Mouse (Mus musculus) activated CD4-positive, CD25-positive, alpha-beta regulatory T cell, adult 4 months (primary cell): Measurements from ENCODE around the gene Pcsk4. TPM values are rescaled to one million over a fixed set of nuclear protein-coding genes. Genes with fewer than 3 reads are reported as not detected.

ENCODE experiments used
- ATAC-seq: one replicate; pipeline ENCODE4 v1.8.0; 2017
- polyA plus RNA-seq, 2 experiments: library from polyadenylated mRNA; unstranded; fragments of 100-300 nt; shearing (Covaris generic); gene quantifications; one replicate each; pipeline ENCODE4 v1.2.1; 2017

Pcsk4 gene
- polyA plus RNA-seq, 2 experiments from 2014 or later, result 6.7 to 11.9 TPM

DNA sequence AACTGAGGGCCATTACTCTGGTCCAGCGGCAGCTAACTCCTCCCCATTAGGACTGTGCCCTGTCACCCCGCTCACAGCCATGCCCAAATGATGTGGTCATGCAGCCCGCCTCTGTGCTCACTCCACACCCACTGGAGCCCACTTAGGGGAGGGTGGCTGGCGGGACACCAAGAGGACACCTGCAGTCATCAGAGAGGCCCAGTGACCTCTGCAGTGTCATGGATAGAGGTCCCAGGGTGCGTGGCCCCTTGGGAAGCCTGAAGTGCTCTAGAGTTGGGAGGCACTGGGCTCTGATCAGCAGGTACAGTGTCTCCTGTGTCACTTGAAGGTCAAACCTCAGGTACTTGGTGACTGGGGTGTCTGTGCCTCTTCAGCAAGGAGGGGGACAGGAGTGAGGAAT lies 32.5 kb downstream of the Pcsk4 start:
- no peak for ATAC-seq

DNA sequence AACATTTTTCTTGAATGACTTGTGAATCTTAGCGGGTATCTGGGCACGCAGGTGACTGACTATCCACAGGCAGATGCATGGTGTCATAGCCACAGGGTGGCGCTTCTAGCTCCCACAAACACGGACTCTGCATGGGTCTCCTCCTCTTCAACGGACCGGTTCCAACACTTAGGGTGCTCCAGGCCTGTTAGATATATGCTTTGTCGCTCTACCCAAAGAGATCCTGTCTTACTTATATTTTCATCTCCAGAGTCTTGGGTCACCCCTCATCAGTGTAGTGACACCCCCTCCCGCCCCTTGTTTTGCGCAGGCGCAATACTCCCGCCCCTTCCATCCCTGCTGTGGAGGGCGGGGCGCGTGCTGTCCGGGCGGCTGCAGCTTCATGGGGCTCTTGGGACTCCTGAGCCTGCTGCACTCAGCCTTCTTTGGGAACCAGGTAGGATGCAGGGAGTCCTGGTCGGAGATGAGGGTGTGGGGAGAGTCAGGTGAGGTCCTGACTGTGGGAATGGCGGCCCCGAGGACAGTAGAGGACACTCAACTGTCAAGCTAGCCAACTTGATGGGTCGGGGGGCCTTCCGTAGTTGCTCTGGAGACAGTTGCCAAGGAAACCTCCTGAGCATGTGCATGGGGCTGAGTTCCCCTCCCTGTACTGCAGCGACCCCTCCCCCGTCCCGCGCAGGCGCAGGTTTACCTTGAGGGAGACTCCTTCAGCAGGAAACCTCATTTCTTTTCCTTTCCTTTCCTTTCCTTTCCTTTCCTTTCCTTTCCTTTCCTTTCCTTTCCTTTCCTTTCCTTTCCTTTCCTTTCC lies 33.5 kb downstream of the Pcsk4 start, which contains the start of gene Apc2:
Gene Apc2 (plus strand): TSS at position 360 of the 808 bp plus-strand sequence.
- ATAC-seq, result peak; percentile 40

DNA sequence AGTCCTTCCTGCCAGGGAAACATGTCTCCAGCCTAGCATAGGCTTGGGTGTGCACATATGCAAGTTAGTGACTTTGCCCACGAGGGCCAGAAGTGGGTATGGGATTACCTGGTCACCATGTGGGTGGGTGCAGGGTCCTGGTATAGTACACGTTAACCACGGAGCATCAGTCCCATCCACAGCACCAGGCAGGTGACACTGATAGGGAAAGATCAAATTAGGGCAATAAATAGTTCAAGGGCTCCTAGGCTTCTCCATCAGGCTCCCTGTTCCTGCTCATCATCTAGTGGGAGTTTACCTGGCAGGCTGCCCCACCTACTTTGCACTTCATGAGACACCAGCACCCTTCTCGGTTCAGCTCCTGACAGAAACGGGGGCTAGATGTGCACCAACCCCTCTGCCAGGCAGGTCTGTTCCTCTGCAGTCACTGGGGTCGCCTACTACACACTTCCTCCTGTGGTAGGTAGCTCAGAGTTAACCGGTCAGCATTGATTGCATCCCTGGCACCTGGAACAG lies 34.5 kb downstream of the Pcsk4 start:
- ATAC-seq, result no peak

DNA sequence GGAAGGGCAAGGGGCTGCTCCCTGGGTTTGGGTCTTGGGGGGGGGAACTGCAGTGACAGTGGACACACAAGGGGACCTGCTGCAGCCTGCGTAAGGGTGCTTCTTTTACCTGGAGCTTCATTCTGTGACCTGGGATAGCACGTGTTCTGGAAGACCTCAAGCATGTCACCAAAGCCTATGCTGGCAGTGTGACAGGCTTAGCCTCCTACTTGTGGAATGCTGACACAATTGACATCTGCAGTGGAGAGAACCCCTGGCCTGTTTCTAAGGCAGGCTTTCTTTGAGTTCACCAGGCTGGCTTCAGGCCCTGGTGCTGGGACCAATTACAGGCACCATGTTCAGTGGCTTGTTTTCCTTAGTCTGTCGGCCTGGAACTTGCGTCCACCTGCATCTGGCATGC lies 35.0 kb downstream of the Pcsk4 start:
- ATAC-seq, result no peak

DNA sequence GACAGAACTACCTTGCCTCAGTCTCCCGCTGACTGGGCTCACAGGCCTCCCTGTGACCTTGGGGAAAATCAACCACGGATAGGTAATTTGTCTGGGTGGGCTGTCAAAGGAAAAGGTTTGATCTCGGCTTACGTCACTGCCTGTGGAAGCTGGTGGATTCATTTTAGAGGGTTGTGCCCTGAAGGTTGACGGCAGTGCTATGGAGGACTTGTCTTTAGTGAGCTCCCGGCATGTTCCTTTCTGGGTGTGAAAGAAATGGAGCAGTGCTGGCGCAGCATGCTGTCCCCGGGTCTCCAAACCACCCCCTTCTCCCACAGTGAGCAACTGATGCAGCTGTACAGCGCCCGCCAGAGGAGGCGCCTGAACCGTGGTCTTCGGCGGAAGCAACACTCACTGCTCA lies 36.0 kb downstream of the Pcsk4 start:
- no peak for ATAC-seq

DNA sequence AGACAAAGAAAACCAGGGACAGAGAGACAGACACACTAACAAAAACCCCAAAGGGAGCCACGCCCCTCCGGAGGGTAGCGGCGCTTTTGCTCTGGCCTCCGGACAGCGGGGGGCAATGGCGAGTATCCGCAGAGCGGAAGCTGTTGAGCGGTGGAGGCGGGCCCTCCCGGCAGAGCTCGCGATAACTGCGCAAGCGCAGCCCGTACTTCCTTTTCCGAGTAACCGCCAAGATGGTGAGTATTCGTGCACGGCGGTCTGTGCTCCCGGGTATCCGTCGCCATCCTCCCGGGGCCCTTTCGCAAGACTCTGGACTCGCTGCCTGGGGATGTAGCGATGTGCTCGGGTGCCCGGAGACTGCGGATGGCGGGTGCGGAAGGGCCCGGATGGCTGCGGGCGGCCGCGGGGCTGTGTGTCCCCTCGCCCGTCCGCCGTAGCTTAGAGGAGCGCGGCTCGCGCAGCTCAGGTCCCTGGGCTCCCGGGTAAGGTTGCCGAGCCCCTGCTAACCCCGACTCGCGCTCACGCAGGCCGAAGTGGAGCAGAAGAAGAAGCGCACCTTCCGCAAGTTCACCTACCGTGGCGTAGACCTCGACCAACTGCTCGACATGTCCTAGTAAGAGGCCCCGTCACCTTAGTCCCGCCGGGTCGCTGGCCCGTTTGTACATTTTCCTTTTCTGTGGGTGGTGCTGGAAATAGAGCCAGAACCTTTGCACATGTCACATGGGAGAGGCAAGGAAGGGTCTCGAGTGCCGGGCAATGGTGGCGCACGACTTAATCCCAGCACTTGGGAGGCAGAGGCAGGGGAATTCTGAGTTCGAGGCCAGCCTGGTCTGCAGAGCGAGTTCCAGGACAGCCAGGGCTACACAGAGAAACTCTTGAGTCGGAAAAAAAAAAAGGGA lies 36.8 kb downstream of the Pcsk4 start, which contains the start of gene Rps15:
Gene Rps15 (plus strand): TSS at position 203 of the 896 bp plus-strand sequence.
- peak; percentile 85 for ATAC-seq

DNA sequence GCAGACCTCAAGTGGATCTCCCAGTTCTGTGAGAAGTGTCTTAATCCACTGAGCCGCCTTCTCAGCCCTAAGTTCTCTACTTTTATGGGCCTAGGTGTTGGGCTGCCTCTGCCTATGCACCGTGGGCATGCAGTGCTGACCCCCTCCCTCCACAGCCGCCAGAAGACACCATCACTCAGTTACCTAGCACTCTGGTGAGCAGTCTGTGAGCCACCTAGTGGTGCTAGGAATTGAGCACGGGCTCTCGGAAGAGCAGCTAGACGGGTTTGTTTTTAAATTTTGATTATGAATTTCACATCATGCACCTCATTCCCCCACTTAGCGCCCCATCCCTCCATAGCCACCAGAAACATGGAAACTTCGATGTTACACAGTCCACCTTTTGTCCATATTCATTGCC lies 40.6 kb downstream of the Pcsk4 start:
- no peak for ATAC-seq

DNA sequence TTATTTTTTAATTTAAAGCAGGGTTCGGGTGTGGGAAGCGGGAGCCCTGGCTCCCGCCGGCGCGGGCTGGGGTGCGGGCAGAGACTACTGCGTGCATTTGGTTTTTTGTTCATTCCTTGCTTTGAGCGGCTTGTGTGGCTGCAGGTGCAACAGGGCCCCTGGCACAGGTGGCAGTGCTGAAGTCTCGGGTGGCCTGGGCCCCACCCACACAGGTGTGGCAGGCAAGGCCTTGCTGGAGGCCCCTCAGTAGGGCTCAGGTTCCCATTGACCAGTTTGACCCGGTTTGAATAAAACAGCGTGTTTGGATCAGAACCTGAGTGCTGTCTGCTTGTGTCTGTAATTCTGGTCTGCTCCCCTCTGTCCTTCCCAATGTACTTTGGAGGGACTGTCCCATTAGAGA lies 41.2 kb downstream of the Pcsk4 start:
- ATAC-seq, result no peak

DNA sequence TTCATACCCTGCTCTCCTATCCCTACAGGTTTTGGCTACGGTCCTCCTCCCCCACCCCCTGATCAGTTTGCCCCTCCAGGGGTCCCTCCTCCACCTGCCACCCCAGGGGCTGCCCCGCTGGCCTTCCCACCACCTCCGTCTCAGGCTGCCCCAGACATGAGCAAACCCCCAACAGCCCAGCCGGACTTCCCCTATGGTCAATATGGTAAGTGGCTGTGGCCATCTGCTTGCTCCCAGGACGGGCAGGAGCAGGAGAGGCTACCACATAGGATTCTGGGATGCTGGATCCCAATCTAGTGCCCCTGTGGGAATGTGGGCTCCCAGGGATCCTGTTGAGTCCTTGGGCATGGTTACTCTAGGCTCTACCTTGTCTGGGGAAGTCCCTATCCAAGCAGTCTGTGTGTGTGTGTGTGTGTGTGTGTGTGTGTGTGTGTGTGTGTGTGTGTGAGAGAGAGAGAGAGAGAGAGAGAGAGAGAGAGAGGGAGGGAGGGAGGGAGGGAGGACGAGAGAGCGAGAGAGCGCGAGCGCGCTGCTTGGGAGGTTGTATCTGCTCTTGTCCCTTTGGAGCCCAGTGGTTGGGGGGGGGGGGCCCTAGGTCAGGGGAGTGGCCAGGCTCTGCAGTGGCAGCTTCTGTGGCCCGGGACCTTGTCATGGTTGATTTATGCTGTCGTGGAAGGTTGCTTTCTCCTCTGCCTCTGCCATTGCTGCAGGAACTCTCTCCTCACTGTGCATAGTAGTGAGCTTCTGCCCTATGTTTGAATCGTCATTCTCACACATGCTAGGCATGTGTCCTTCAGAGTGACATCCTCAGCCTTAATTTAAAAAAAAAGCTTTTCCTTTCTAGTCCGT lies 43.9 kb downstream of the Pcsk4 start:
- no peak for ATAC-seq

DNA sequence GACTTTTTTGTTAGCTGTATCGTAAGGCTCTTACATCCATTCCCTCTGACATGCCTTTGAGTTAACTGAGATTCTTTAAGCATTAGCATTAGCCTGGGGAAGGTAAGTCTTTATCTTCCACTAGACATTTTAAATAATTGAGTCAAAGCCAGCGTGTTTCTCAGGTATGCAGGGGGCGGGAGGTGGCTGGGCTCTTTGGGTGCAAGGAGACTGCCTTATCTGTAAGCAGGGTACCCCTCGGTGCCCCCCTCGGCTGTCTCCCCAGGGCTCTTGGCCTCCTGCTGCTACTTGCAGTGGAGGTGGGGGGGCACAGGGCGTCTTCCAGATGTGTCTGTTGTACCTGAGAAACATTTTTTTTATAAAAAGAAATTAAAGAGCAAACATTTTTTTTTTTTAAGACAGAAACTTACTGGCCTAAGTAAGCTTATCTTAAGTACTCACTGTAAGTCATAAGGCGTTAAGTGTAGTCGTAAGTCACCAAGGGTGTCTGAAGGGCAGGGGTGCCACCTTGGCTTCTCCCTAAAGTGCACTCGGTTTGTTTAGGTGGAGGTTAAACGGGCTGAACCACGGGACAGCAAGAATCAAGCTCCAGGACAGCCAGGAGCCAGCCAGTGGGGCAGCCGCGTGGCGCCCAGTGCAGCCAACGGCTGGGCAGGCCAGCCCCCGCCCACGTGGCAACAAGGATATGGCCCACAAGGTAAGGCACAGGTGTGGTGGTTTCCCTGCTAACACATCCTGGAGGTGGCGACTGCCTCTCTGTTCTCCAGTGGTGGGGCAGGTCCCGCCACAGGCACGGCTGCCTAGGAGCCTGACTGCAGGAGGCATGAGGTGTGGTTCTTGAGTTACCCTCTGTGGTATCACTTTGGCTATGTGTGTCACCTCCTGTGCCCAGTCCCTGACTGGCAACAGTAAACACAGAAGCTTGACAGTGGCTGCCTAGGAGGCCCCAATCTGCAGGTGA lies 46.5 kb downstream of the Pcsk4 start:
- ATAC-seq, result no peak

DNA sequence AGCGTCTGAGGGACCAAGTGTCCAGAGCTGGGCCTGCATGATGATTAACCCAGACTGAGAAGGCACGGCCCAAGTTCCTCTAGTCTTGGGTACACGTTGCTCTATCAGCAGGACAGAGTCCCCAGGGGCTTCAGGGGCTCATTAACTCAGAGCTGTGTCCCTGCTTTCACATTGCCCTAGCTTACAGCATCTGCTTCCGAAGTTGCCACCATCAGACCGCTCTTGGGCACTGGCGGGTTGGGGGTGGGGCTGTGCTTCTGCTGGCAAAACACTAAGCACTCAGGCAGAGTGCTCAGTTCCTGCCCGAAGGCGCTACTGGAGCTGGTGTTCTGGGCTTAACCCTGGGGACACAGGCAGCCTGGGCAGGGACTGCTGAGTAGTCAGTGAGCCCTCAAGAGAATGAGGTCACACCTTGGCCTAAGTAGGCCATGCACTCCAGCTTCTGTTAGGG lies 47.4 kb downstream of the Pcsk4 start:
- no peak for ATAC-seq

DNA sequence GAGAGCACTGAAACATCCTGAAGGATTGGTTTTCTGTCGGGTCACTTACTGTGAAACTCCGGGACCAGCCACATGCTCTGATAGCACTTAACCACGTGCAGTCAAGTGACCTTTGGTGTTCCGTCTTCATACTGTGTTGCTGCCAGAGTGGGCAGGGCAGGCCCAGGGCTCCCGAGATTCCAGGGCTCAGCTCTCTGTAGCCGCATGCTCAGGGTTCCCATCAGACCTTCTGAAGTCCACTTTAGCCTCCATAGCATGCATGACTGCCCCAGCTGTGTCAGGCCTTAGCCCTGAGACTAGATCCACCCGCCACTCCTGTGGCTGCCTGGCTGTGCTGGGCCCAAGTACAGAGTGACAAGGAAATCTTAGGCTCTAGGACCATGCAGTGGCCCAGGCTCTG lies 48.0 kb downstream of the Pcsk4 start:
- ATAC-seq, result no peak

DNA sequence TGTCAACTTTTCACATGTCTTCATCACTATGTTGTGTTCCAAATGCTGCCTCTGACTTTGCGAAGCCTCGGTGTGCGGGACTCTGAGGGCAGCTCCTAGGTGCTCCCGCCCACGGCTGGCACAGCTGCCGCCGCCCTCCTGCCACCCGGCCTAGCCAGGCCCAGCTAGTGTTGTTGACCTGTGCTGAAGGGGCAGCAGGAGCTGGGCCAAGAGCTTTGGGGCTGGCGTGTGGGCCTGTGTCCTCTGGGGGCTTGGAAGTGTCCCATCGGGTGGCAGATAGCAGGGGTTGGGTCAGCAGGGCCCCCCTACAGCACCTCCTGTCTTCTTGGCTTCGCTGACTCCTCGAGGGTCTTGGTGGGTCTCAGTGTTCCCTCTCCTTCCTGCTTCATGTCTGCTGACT lies 50.0 kb downstream of the Pcsk4 start:
- no peak for ATAC-seq

DNA sequence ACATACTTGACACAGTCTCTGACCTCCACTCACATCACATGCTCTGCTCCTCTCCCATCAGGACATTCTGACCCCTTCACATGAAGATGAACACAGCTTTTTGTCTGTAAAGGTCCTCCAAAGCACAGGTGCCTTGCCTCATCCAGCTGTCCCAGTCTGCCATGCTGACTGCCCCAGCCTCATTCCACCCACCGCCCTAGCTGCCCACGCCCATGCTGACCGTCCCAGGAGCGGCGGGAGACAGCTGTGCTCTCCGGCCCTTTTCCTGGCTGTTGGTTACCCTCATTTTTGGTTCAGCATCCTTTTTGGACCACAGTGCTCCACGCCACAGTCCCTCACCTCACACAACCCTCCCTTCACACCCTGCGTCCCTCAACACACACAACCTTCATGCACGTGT lies 50.9 kb downstream of the Pcsk4 start:
- ATAC-seq, result no peak

DNA sequence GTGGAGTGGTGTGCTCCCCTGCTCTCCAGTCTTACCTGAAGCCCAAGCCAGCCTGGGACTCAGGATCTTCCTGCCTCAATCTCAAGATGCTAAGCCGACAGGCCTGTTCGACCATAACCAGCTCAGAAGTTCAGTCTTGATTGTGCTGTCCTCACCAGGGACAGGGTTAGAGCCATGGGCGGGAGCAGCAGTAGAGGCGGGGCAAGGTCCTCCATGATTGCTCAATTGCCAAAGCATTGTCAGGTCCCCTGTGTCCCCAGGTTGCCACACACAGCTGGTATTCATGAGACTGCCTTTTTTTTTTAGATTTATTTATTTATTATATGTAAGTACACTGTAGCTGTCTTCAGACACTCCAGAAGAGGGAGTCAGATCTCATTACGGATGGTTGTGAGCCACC lies 53.1 kb downstream of the Pcsk4 start:
- ATAC-seq, result no peak

DNA sequence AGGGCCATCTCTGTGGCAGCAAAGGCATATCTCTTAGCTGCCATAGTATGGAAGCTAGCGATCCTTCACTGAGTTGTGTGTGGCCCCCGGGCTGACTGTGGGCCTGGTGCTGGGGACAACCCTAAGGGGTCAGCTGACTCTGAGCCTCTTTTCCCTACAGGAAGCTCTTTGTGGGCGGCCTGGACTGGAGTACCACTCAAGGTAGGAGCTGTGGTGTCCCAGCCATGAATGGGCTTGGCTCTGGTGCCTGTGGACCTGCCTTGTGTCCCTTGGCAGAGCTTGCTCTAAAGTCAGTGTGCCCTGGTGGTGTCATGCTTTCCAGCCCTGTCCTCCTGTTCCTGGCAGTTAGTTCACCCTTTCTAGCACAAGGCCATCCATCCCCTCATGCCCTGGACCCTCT lies 55.5 kb downstream of the Pcsk4 start:
- ATAC-seq, result no peak

DNA sequence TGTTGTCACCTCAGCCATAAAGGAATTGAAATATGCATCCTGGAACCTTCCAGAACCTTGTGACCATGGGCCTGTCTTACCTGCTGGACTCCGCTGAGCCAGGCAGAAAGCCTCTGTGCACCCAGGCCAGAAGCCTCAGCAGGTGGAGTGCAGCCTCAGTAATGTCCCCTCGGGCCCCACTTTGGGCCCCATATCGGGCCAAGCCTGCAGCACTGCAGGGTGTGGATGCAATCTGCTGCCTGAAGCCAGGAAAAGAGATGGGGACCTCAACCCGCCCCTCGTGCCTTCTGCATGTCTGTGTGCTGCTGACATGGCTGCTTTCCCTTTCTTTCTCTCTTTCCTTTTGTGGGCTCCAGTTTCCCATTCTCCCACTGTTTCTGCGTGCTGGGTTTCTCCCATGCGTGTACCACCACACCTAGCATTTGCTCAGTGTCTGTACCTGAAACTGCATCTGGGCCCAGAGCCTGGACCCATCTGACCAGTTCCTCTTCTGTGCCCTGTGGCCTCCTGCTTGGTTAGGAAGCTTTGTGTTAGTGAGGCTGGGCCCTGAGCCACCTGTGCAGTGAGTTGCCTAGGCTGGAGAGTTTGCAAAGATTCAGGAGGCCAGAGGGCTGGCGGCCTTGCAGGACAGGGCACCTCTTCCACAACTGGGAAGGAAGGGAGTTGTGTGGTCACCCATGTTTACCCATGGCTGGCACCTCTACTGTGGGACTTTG lies 57.3 kb downstream of the Pcsk4 start:
- ATAC-seq, result no peak
